Mouse (Mus musculus): Measurements from ENCODE around the gene Gm16513.
"Not testable (repeated sequence)": the region's sequence is repeated elsewhere in the genome, so short reads cannot be mapped to it uniquely, and the experiment has no call there.

The Gm16513 gene

DNA sequence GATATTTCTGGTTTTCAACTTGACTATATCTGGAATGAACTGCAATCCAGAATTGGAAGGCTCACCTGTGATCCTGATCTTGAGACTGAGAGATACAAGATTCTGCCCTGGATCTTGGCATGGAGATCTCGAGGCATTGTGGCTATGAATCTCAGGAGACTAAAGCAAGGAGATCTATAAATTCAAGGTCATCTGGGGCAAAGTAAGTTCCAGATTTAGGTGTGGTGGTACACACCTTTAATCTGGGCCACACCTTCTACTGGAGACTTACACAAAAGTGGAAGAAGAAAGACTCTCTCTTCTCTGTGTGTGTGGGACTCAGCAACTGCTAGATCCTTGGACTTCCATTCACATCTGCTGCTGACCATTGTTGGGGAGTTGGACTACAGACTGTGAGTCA is at the start of gene Gm16513:
Gene Gm16513 (plus strand): TSS at position 301 of the 400 bp plus-strand sequence.
- not testable (repeated sequence) for DNase-seq (ENCODE audit: low read depth, low spot score)
